Mouse (Mus musculus) hindbrain, embryonic 10.5 days (tissue): ENCODE results near the gene Ecsit. TPM values are rescaled to one million over a fixed set of nuclear protein-coding genes. Genes with fewer than 3 reads are reported as not detected.

ENCODE experiments used
- DNase-seq: peaks from one replicate; pipeline ENCODE4 v3.0.0-alpha.2; 2017; ENCODE audit warnings: low spot score
- H3K27ac ChIP-seq: fragments of 300-500 bp; sonication (generic); 2 replicates; pipeline ENCODE4 v1.5.1; 2016; ENCODE audit warnings: mild to moderate bottlenecking, moderate library complexity
- H3K27me3 ChIP-seq: fragments of 300-500 bp; sonication (generic); 2 replicates; pipeline ENCODE4 v1.6.1; 2016; ENCODE audit warnings: mild to moderate bottlenecking; ENCODE audit not compliant: poor library complexity, insufficient read depth, severe bottlenecking
- H3K36me3 ChIP-seq: fragments of 300-500 bp; sonication (generic); 2 replicates; pipeline ENCODE4 v1.6.1; 2016; ENCODE audit warnings: mild to moderate bottlenecking, moderate library complexity
- H3K4me1 ChIP-seq: fragments of 300-500 bp; sonication (generic); replicated peaks from 2 replicates; pipeline ENCODE4 v1.6.1; 2016; ENCODE audit warnings: mild to moderate bottlenecking
- H3K4me3 ChIP-seq: fragments of 300-500 bp; sonication (generic); 2 replicates; pipeline ENCODE4 v1.5.1; 2016; ENCODE audit warnings: mild to moderate bottlenecking, moderate library complexity
- H3K9me3 ChIP-seq: fragments of 300-500 bp; sonication (generic); 2 replicates; pipeline ENCODE4 v1.6.1; 2016; ENCODE audit warnings: mild to moderate bottlenecking, moderate library complexity
- WGBS: fragments of 180-500 bp; shearing (Covaris S2); methylation state at CpG from one replicate; pipeline ENCODE4 v1.1.7; 2016; 5-methylcytosine and 5-hydroxymethylcytosine counted together
- polyA plus RNA-seq: library from polyadenylated mRNA; unstranded; fragments of >200 nt; fragmentation: Nextera tagmentation; extraction: Ambion mirVana; gene quantifications from 2 replicates; pipeline ENCODE4 v1.2.1, GENCODE M21; 2016

Ecsit gene
- polyA plus RNA-seq, 1 experiment from 2014 or later = 45.5 TPM

DNA sequence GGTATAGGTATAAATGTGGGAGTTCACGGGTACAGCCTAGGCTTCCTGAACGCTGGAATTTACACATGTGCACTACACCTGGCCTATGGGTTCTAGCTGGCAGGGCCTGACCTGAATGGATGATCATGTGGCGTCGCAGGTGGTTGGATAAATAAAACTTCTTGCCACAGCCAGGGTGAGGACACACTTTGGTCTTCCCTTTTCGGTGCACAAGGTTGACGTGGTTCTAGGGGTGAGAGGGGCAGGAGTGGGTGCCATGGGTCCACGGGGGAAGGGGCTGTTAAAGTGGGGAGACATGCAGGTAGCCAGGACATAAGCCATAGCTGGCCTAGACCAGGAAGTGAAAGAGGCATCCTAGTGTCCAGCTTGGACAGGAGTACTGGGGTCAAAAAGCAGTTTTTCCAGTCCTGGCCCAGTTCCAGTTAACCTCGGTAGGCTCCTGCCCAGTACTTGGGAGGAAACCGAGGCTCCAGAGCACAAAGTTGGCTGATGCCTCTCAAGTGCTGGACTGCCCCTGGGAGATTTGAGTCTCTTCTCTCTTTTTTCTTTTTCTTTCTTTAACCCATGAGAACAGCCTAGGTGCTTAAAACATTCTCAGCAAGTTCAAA lies 28.8 kb downstream of the Ecsit start:
- 78% methylated on average over 9 of the region's 9 CpGs for WGBS
- Histone ChIP-seq H3K9me3 (no peaks in the 10 kb centered on the region), H3K27ac (no peak overlapping the region), H3K4me3 (no peak overlapping the region), H3K36me3 (peaks cover 45% of the 10 kb centered on the region), H3K4me1 (peaks cover 25% of the 10 kb centered on the region), H3K27me3 (peaks cover 43% of the 10 kb centered on the region)
- no peak for DNase-seq

DNA sequence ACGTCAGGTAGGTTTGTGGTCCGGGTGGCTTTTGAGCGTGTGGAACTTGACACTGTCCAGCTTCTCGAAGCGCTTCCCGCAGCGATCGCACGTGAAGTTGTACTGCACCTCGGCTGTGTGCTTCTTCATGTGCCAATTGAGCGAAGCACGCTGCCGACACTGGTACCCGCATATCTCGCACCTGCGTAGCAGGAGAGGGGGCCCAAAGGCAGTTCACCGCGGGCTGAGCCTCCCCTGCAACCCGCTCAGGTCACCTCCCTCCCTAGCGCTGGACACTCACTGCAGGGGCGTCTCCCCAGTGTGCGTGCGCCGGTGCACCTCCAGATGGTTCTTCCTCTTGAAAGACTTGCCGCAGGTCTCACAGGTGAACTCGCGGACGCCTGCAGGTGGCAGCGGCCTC lies 29.5 kb downstream of the Ecsit start:
- Histone ChIP-seq H3K27ac (no peak overlapping the region), H3K4me3 (no peak overlapping the region), H3K4me1 (peaks cover 32% of the 10 kb centered on the region), H3K9me3 (no peaks in the 10 kb centered on the region), H3K27me3 (peaks cover 50% of the 10 kb centered on the region), H3K36me3 (peaks cover 38% of the 10 kb centered on the region)
- 37% methylated on average over 29 of the region's 29 CpGs for WGBS
- no peak for DNase-seq

DNA sequence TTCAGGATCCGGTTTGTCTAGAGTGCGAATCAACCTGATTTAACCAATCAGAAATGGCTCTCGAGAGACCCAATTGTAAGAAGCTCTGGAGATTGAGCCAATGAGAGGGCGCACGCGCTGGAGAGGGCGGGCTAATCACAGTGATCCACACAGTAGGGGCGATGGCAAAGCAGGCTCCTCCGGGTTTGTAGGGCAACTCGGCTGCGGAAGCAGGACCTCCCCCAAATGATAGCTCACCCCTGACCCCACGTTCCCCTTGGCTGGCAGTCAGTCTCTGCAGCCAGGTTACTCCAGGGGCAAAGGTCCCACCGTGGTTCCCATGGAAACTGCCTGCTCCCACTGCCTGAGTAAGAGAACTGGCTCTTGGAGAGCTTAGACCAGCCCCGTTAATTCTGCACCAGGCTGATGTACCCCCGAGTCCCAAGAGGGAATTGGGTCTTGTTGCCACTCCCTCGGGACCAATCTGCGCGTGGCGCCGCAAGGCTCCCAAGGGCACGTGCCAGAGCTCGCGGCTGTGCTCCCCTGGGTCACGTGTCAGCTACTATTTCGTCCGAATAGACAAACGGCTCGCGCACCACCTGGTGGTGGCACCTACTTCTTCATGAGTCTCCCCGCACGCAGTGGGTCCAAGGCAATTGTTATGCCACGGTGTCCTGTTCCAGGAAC lies 30.7 kb downstream of the Ecsit start:
- Histone ChIP-seq H3K36me3 (peaks cover 28% of the 10 kb centered on the region), H3K4me3 (peak overlapping the region; percentile 39), H3K4me1 (peaks cover 44% of the 10 kb centered on the region), H3K9me3 (no peaks in the 10 kb centered on the region), H3K27me3 (peaks cover 61% of the 10 kb centered on the region), H3K27ac (peak overlapping the region; percentile 20; the same call in 1 of the 2 replicates)
- peak; percentile 83 for DNase-seq
- 2% methylated on average over 32 of the region's 32 CpGs for WGBS

DNA sequence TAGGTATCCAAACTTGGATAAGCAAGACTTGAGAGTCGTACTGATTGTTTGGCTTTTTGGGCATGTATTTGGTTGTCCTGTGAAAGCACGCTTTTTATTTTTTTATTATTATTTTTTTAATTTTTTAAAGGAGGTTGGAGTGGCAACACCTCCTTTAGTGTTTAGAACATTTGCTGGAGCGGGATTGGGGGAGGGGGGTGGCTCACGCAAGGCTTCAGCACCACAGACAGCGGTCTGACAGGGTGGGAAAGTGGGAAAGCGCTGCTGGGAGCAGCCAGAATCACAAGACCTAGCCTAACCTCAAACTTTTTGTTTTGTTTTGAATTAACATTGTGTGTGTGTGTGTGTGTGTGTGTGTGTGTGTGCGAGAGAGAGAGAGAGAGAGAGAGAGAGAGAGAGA lies 31.6 kb downstream of the Ecsit start:
- DNase-seq = peak; percentile 39
- no peaks in the 10 kb centered on the region for H3K9me3 ChIP-seq
- peaks cover 53% of the 10 kb centered on the region for H3K4me1 ChIP-seq
- H3K27ac ChIP-seq = no peak overlapping the region
- peaks cover 68% of the 10 kb centered on the region for H3K27me3 ChIP-seq
- no peak overlapping the region for H3K4me3 ChIP-seq
- WGBS = 35% methylated on average over 7 of the region's 7 CpGs
- peaks cover 20% of the 10 kb centered on the region for H3K36me3 ChIP-seq

DNA sequence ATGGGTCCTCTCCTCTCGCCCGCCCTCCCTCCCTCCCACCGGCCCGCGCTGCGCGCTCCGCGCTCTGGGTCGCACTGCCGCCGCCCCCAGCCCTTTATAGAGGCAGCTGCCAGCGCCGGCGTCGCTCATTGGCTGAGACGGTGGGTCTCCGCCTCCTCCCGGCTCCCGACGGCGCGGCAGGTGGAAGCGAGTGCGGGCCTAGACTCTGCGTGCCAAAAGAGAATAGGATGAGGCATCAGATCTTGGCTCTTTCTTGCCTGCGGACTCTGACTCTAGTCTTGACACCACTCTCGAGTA lies 33.3 kb downstream of the Ecsit start, which contains the start of gene Elavl3:
TSS of gene Elavl3 (minus strand) at position 66 of the 297 bp plus-strand sequence.
- Histone ChIP-seq H3K36me3 (peaks cover 2% of the 10 kb centered on the region), H3K27me3 (peaks cover 68% of the 10 kb centered on the region), H3K4me1 (peaks cover 70% of the 10 kb centered on the region), H3K4me3 (peak within 1 kb of the TSS; percentile 84), H3K27ac (peak within 1 kb of the TSS; percentile 94), H3K9me3 (no peaks in the 10 kb centered on the region)
- under 1% methylated on average over 27 of the region's 28 CpGs for WGBS
- DNase-seq = peak; percentile 85

DNA sequence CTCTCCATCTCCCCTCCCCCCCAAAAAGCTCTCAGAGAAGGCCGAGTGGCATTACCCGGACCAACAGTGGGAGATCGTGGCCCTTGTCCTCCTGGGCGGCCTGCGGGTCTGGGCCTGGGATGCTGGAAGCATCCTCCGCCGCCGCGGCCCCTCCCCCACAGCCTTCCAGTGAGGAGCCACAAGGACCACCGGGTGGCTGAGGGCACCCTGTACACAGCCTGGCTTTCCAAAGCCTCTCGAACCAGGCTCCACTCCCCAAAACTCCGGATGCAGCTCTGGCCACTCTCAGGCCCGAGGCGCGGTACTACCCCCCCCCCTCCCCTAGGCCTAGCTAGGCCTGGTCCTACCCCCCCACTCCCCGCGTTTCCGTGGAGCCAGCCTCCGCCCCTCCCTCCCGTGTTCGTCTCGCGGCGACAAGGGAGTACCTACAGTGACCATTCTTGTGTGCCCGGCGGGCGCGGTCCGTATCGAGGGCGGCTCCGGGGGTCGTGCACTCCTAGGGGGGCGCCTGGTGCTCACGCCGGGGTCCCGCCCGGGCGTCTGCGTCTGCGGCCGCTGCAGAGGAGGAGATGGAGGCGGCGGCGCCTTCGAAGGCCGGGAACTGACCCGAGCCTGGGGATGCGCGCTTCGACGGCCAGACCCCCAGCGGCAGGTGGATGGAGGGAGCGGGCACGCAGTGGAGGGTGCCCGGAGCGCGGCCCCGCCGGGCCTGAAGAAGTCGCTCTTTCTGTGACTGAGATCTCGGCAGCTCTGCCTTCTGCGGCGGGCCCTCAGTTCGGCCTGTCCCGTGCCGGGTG lies 33.9 kb downstream of the Ecsit start:
- WGBS = 1% methylated on average over 66 of the region's 67 CpGs
- H3K9me3 ChIP-seq = no peaks in the 10 kb centered on the region
- H3K4me3 ChIP-seq = peak overlapping the region; percentile 84
- peaks cover 71% of the 10 kb centered on the region for H3K4me1 ChIP-seq
- peak overlapping the region; percentile 94 for H3K27ac ChIP-seq
- H3K36me3 ChIP-seq = no peaks in the 10 kb centered on the region; the same call in 1 of the 2 replicates
- DNase-seq = no peak
- H3K27me3 ChIP-seq = peaks cover 68% of the 10 kb centered on the region

DNA sequence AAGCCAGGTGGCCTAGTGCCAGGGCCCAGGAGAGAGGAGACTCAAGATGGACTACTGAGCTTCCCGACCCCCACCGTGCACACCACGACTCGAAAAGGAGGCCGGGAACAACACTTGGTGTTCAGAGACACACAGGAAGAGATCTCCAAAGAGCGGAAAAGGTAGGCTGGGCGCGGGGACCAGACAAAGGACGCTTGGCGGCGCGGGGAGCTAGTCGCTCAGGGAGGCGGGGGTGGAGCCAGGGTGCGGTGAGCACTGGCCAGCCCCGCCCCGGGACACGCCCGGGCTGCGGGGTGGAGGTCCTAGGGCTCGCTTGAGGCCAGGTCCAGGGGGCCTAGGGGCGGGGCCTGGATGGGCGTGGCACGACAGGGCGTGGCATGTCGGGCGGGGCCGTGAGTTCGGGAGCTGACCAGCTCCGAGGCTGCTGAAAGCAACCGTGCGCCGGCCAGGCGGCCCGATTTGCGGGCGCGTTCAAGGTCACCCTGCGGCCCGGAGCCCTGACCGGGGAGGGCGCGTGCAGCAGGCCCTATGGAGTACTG lies 34.8 kb downstream of the Ecsit start:
- Histone ChIP-seq H3K27ac (peak overlapping the region; percentile 94), H3K4me1 (peaks cover 66% of the 10 kb centered on the region), H3K36me3 (no peaks in the 10 kb centered on the region), H3K4me3 (peak overlapping the region; percentile 84), H3K9me3 (no peaks in the 10 kb centered on the region), H3K27me3 (peaks cover 58% of the 10 kb centered on the region)
- under 1% methylated on average over 43 of the region's 43 CpGs for WGBS
- peak; percentile 87 for DNase-seq

DNA sequence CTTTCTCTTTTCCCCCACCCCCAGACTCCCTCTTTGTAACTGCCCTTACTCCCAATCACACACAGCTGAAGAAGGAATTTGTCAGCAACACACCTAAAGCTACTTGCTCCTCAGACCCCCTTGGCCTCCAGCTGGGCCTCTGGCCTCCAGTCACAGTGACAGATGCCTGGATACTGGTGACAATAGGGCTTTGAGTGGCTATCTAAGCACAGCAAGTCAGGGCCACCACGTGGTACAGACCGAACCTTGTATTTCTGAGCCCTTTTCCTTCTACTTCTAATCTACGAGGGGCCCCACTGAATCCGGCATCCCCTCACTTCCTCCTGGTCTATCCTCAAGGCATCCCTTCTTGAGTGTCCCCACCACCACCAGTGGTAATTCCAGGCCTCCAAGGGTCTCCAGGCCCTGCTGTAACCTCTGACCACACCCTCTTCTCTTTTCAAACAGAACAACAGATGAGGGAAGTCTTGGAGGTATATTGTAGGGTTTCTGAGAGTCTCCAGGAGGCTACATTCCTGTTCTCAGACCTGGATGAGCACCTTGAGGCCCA lies 35.4 kb downstream of the Ecsit start:
- 42% methylated on average over 4 of the region's 4 CpGs for WGBS
- DNase-seq = peak; percentile 57
- peaks cover 65% of the 10 kb centered on the region for H3K4me1 ChIP-seq
- no peaks in the 10 kb centered on the region for H3K9me3 ChIP-seq
- H3K27me3 ChIP-seq = peaks cover 55% of the 10 kb centered on the region
- peak overlapping the region; percentile 94 for H3K27ac ChIP-seq
- H3K4me3 ChIP-seq = peak overlapping the region; percentile 84
- H3K36me3 ChIP-seq = no peaks in the 10 kb centered on the region

DNA sequence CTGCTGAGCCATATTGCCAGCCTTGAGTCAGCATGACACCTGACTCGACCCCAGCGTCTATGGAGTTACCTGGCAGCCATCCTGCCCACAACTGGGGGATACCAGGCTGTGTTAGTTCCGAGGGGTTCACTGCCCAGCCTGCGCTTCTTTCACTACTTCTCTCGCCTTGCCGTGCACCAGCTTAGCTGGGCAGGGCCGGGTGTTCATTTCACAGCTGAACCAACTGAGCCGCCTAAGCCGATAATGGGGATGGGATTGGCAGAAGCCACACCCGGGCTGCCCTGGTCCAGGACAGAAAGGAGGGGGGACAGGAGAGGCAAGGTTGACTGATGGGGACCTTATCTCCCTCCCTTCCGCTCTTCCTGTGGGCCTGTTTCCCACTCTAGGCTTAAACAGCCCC lies 35.9 kb downstream of the Ecsit start:
- H3K36me3 ChIP-seq = 0 out of 2 replicates have a peak, but pooled peaks cover 2% of the 10 kb centered on the region
- 72% methylated on average over 11 of the region's 11 CpGs for WGBS
- no peaks in the 10 kb centered on the region for H3K9me3 ChIP-seq
- H3K27me3 ChIP-seq = peaks cover 51% of the 10 kb centered on the region
- peak overlapping the region; percentile 94 for H3K27ac ChIP-seq
- DNase-seq = no peak
- peak overlapping the region; percentile 84 for H3K4me3 ChIP-seq
- peaks cover 63% of the 10 kb centered on the region for H3K4me1 ChIP-seq

DNA sequence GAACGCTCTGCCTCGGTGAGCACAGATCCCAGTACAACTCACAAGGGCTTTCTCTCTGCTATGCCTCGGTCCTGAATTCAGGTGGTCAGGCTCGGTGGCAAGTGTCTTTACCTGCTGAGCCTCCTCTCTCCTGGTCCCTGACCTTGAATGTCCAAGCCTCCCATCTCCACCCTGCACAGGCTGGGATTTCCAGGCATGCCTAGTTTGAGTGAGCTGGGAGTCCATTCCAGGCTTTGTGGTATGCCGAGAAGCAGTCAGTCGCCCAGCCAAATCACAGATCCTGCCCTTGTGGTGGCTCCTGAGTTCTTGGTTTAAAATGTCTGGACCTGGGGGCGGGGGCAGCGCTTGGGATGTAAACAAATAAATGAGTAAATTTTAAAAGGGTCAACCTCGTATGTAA lies 37.9 kb downstream of the Ecsit start:
- H3K27ac ChIP-seq = peak overlapping the region; percentile 67; the same call in 1 of the 2 replicates
- H3K4me3 ChIP-seq = no peak overlapping the region
- H3K36me3 ChIP-seq = 0 out of 2 replicates have a peak, but pooled peaks cover 7% of the 10 kb centered on the region
- H3K4me1 ChIP-seq = peaks cover 62% of the 10 kb centered on the region
- WGBS = 61% methylated on average over 9 of the region's 9 CpGs
- DNase-seq = no peak
- peaks cover 34% of the 10 kb centered on the region for H3K27me3 ChIP-seq
- no peaks in the 10 kb centered on the region for H3K9me3 ChIP-seq

DNA sequence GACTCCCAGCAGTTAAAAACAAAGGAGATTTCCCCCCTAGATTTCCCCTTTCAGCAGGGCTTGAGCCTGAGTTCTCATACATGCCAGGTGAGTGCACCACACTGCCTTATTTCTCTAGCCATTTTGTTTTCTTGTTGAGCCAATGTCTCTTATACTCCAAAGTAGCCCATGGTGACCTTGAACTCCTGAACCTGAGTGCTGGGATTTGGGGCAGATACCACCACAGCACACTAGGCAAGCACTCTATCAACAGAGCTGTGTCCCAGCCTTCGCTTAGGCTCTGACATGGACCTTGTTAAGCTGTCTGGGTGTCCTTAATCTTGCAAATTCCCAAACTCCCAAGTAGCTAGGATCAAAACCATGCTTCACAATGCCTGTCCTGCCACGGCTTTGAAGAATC lies 43.4 kb downstream of the Ecsit start:
- Histone ChIP-seq H3K27me3 (no peaks in the 10 kb centered on the region), H3K4me1 (peaks cover 11% of the 10 kb centered on the region; the same call in 1 of the 2 replicates), H3K27ac (no peak overlapping the region), H3K36me3 (peaks cover 20% of the 10 kb centered on the region), H3K4me3 (no peak overlapping the region), H3K9me3 (0 out of 2 replicates have a peak, but pooled peaks cover 3% of the 10 kb centered on the region)
- 76% methylated on average over 2 of the region's 2 CpGs for WGBS
- no peak for DNase-seq

DNA sequence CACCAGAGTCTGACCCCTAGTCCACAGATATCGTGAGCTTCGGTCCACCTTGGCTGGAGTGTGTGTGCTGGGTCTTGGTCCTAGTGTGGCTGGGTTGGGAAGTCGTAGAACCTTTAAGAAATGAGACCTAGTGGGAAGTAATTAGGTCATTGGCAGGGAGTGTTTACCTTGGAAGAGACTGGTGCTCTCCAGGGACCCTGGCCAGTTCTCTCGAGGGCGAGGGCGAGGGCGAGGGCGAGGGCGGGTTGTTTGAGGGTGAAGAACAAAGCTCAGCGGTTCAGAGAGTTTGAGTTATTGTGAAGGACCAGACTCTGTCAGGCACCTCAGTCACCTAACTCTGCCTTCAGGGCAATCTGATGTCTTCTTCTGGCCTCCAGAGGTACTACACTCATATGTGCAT lies 47.4 kb downstream of the Ecsit start:
- Histone ChIP-seq H3K27me3 (no peaks in the 10 kb centered on the region), H3K4me1 (peaks cover 35% of the 10 kb centered on the region), H3K9me3 (0 out of 2 replicates have a peak, but pooled peaks cover 3% of the 10 kb centered on the region), H3K27ac (no peak overlapping the region), H3K36me3 (peaks cover 50% of the 10 kb centered on the region), H3K4me3 (no peak overlapping the region)
- no peak for DNase-seq
- 86% methylated on average over 10 of the region's 10 CpGs for WGBS
